ENCODE assay signal across 8 mouse cellular contexts in genomic region chr7:138907043-138907442, GRCm38 (mm10). TPM values are rescaled to one million over a fixed set of nuclear protein-coding genes. Genes with fewer than 3 reads are reported as not detected.
DNase-seq lines count a peak whose midpoint lies in the region; ATAC-seq and TF ChIP-seq lines count a peak whose summit lies in the region.

No protein-coding gene starts in this region.

- H3K36me3 ChIP-seq in hindbrain, embryonic 15.5 days, result no peaks in the 10 kb centered on the region
- H3K36me3 ChIP-seq in midbrain, embryonic 16.5 days (ENCODE audit: control insufficient read depth, insufficient read depth, low read length), result no peaks in the 10 kb centered on the region

- H3K27me3 ChIP-seq in hindbrain, embryonic 15.5 days, result peaks cover 8% of the 10 kb centered on the region; the same call in 1 of the 2 replicates
- no peaks in the 10 kb centered on the region for H3K27me3 ChIP-seq in midbrain, embryonic 16.5 days (ENCODE audit: control insufficient read depth, insufficient read depth, low read depth, low read length)

- peaks cover 37% of the 10 kb centered on the region for H3K4me1 ChIP-seq in hindbrain, embryonic 15.5 days (replicated peaks)
- peaks cover 19% of the 10 kb centered on the region for H3K4me1 ChIP-seq in midbrain, embryonic 16.5 days (ENCODE audit: control insufficient read depth, insufficient read depth, low read length)

- TF ChIP-seq CTCF in left cerebral cortex, adult 2 months (IDR thresholded peaks at IDR 0.05), result no peak

- H3K27ac ChIP-seq in left cerebral cortex, adult 2 months, result peak overlapping the region; percentile 51
- no peak overlapping the region for H3K27ac ChIP-seq in hindbrain, embryonic 15.5 days (replicated peaks)
- no peak overlapping the region for H3K27ac ChIP-seq in midbrain, embryonic 16.5 days (ENCODE audit: low read length)

- intact Hi-C loops in left cerebral cortex, adult 2 months (cut with DNase I), result no loop called here
- intact Hi-C loops in left cerebral cortex, postnatal 10 days (cut with DNase I), result no loop called here

- no peaks in the 10 kb centered on the region for H3K9me3 ChIP-seq in hindbrain, embryonic 15.5 days
- no peaks in the 10 kb centered on the region for H3K9me3 ChIP-seq in midbrain, embryonic 16.5 days (replicated peaks; ENCODE audit: control insufficient read depth, low read length, poor library complexity, severe bottlenecking)

- no peak for ATAC-seq in hindbrain, embryonic 15.5 days (ENCODE audit: low FRiP score, low read depth)
- no peak for ATAC-seq in midbrain, embryonic 16.5 days

- peak overlapping the region; percentile 45 for H3K4me2 ChIP-seq in hindbrain, embryonic 15.5 days
- peak overlapping the region; percentile 49 for H3K4me2 ChIP-seq in midbrain, embryonic 16.5 days (ENCODE audit: low read length)

- DNase-seq in left cerebral cortex, adult 2 months (ENCODE audit: extremely low spot score in 1 of 2, low spot score in 2 of 2), result peak; percentile 26 to 29
- no peak for DNase-seq in left cerebral cortex, postnatal 10 days (ENCODE audit: extremely low spot score in 1 of 2, low spot score in 2 of 2)
- peak; percentile 35 for DNase-seq in cerebellum, adult 8-10 months
- DNase-seq in gastrocnemius, adult 18-20 months (ENCODE audit: low spot score), result peak; percentile 78
- peak; percentile 51 for DNase-seq in liver
- DNase-seq in thymus, postnatal 4 days, result no peak

- peak overlapping the region; percentile 98 for H3K4me3 ChIP-seq in left cerebral cortex, adult 2 months
- H3K4me3 ChIP-seq in hindbrain, embryonic 15.5 days, result peak overlapping the region; percentile 16; the same call in 1 of the 2 replicates
- peak overlapping the region; percentile 14; the same call in 1 of the 2 replicates for H3K4me3 ChIP-seq in midbrain, embryonic 16.5 days (ENCODE audit: low read depth, low read length)

- WGBS in hindbrain, embryonic 15.5 days, result 12% methylated on average over 7 of the region's 7 CpGs
- 6% methylated on average over 7 of the region's 7 CpGs for WGBS in midbrain, embryonic 16.5 days

- peak overlapping the region; percentile 27 for H3K9ac ChIP-seq in hindbrain, embryonic 15.5 days
- 0 out of 2 replicates have a peak overlapping the region, but pooled peaks have one; percentile 23 for H3K9ac ChIP-seq in midbrain, embryonic 16.5 days (ENCODE audit: low read depth, low read length)

RNA-seq across cellular contexts. Expression of gene Bnip3, which starts 2.3 kb away (rescaled TPM):
- total RNA-seq in left cerebral cortex, adult 2 months (2021), result 100 to 1,000 TPM; 128 to 136 TPM
- total RNA-seq in left cerebral cortex, postnatal 10 days (2021), result 100 to 1,000 TPM; 103 to 104 TPM
- total RNA-seq in gastrocnemius, adult 18-20 months (2021), result 100 to 1,000 TPM; 213 to 257 TPM
- polyA plus RNA-seq in hindbrain, embryonic 15.5 days (2015; fragmentation: Nextera tagmentation; extraction: Ambion mirVana), result 101 and 105 TPM in 2 replicates
- 106 and 113 TPM in 2 replicates for polyA plus RNA-seq in midbrain, embryonic 16.5 days (2015; fragmentation: Nextera tagmentation; extraction: Ambion mirVana)

RNA-seq across cellular contexts. Expression of gene Jakmip3, which starts 33.5 kb away (rescaled TPM):
- 10 to 100 TPM; 54.0 to 54.7 TPM for total RNA-seq in left cerebral cortex, adult 2 months (2021)
- total RNA-seq in left cerebral cortex, postnatal 10 days (2021), result 10 to 100 TPM; 40.9 to 43.6 TPM
- under 1 TPM; 0.09 to 0.14 TPM for total RNA-seq in gastrocnemius, adult 18-20 months (2021)
- polyA plus RNA-seq in hindbrain, embryonic 15.5 days (2015; fragmentation: Nextera tagmentation; extraction: Ambion mirVana), result 10.3 and 12.7 TPM in 2 replicates
- 10.8 and 12.6 TPM in 2 replicates for polyA plus RNA-seq in midbrain, embryonic 16.5 days (2015; fragmentation: Nextera tagmentation; extraction: Ambion mirVana)

Comparison
In these comparisons a context has a peak if more than half of its experiments do, and no peak if none do; other contexts are left out.
1. DNase-seq: peak in left cerebral cortex, adult 2 months (2 of 2), cerebellum, adult 8-10 months (single experiment), gastrocnemius, adult 18-20 months (single experiment) and liver (single experiment); none in left cerebral cortex, postnatal 10 days (0 of 2) and thymus, postnatal 4 days (single experiment).
2. H3K4me3 ChIP-seq: peak in every context shown above with its lines; median percentile 98 in left cerebral cortex, adult 2 months; 16 in hindbrain, embryonic 15.5 days; 14 in midbrain, embryonic 16.5 days.
3. RNA of gene Jakmip3, which starts 33.5 kb away (total RNA-seq): 54.0 to 54.7 TPM in left cerebral cortex, adult 2 months and 40.9 to 43.6 TPM in left cerebral cortex, postnatal 10 days; 0.09 to 0.14 TPM in gastrocnemius, adult 18-20 months; every median in the first group is over 10 times any median in the second.